Mouse (Mus musculus) limb, embryonic 11.5 days (tissue): Measurements from ENCODE around the gene L3mbtl2. TPM values are rescaled to one million over a fixed set of nuclear protein-coding genes. Genes with fewer than 3 reads are reported as not detected.

ENCODE experiments used
- ATAC-seq: fragments of 200-750 bp; cut with Nextera tagmentation; 2 replicates; pipeline ENCODE4 v1.8.0; 2017; ENCODE audit warnings: low read depth; ENCODE audit not compliant: insufficient number of reproducible peaks, low FRiP score, low TSS enrichment
- DNase-seq: peaks from one replicate; pipeline ENCODE4 v3.0.0-alpha.2; 2015; ENCODE audit warnings: low spot score
- H3K27ac ChIP-seq: fragments of 300-500 bp; sonication (generic); replicated peaks from 2 replicates; pipeline ENCODE4 v1.5.1; 2014; ENCODE audit warnings: low read depth, mild to moderate bottlenecking, low read length
- H3K27me3 ChIP-seq: fragments of 300-500 bp; sonication (generic); 2 replicates; pipeline ENCODE4 v1.6.1; 2014; ENCODE audit warnings: mild to moderate bottlenecking, low read length, mixed read lengths; ENCODE audit not compliant: control insufficient read depth, insufficient read depth
- H3K36me3 ChIP-seq: fragments of 300-500 bp; sonication (generic); 2 replicates; pipeline ENCODE4 v1.6.1; 2014; ENCODE audit warnings: mild to moderate bottlenecking, low read length, moderate library complexity, mixed read lengths; ENCODE audit not compliant: control insufficient read depth, insufficient read depth
- H3K4me1 ChIP-seq: fragments of 300-500 bp; sonication (generic); 2 replicates; pipeline ENCODE4 v1.6.1; 2014; ENCODE audit warnings: low read length, mixed read lengths; ENCODE audit not compliant: control insufficient read depth, insufficient read depth
- H3K4me2 ChIP-seq: fragments of 300-500 bp; sonication (generic); 2 replicates; pipeline ENCODE4 v1.6.1; 2014; ENCODE audit warnings: low read depth, mild to moderate bottlenecking, moderate library complexity; ENCODE audit not compliant: severe bottlenecking
- H3K4me3 ChIP-seq: fragments of 300-500 bp; sonication (generic); 2 replicates; pipeline ENCODE4 v1.5.1; 2014; ENCODE audit warnings: low read depth, low read length
- H3K9ac ChIP-seq: fragments of 300-500 bp; sonication (generic); 2 replicates; pipeline ENCODE4 v1.6.1; 2014; ENCODE audit warnings: mild to moderate bottlenecking, low read length
- H3K9me3 ChIP-seq: fragments of 300-500 bp; sonication (generic); 2 replicates; pipeline ENCODE4 v1.6.1; 2016; ENCODE audit warnings: low read length; ENCODE audit not compliant: control insufficient read depth
- WGBS: fragments of 180-500 bp; shearing (Covaris S2); extraction: QIAGEN DNeasy Blood & Tissue Kit; methylation state at CpG from one replicate; pipeline ENCODE4 v1.1.7; 2014; 5-methylcytosine and 5-hydroxymethylcytosine counted together
- polyA plus RNA-seq: library from polyadenylated mRNA; unstranded; fragments of >200 nt; fragmentation: Nextera tagmentation; extraction: Ambion mirVana; gene quantifications from 2 replicates; pipeline ENCODE4 v1.2.1, GENCODE M21; 2014

L3mbtl2 gene
- polyA plus RNA-seq, 1 experiment from 2014 or later: 24.2 TPM

DNA sequence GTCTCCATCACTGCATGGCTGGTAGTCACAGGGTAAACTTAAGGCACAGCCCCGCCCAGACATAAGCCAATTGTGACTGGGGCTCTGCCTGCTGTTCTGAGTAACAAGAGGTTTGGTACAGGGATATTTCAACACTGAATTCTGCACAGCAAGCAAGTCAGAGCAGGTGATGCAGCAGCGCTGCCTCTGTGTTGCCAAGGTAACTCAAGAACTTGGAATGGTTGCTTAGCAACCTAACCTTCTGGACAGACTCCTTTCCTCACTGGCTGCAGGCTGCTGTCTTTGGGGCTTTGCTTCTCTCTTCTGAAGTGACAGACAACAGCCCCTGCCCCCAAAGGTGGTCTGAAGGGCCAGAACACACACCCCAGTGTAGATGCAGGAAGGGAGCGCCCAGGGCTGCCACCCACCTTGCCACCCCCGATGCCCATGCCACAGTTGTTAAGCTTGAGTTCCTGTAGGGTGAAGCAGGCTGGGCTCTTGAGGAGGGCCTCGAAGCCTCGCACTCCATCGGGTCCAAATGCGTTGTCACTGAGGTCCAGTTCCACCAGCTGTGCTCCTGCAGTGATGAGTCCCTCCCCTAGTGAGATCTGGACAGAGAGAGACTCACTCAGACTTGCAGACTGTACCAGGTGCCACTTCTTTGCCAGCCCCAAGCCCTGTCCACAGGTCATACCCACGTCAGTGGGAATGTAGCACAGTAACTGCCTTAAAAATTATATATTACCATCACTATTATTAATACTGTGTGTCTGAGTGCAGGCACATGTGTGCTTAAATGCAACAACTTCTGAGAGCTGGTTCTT lies 54.8 kb downstream of the L3mbtl2 start:
- no peaks in the 10 kb centered on the region for H3K27me3 ChIP-seq

DNA sequence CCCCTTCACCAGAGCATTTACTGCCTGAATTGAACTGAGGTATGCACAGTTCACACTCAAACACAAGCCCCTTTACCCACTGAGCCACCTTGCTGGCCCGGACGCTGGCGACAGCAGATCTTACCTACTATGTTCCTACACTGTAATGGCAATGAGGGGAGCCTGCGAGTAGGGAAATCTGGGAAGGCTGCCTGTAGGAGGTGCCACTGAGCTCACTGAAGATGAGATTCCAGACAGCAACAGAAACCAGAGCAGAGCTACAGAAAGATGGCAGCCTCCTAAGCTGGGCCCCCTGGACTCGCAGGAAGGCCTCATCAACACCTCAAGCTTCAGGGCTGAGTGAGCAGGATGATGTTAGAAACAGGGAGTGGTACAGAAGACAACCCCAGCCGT lies 55.4 kb downstream of the L3mbtl2 start:
- Histone ChIP-seq H3K9me3 (no peaks in the 10 kb centered on the region), H3K27ac (no peak overlapping the region), H3K4me3 (no peak overlapping the region), H3K27me3 (no peaks in the 10 kb centered on the region), H3K4me1 (no peaks in the 10 kb centered on the region), H3K4me2 (no peak overlapping the region), H3K9ac (no peak overlapping the region), H3K36me3 (peaks cover 50% of the 10 kb centered on the region)
- 88% methylated on average over 6 of the region's 6 CpGs for WGBS
- ATAC-seq (no peak), DNase-seq (no peak)

More for the DNA sequence above, 54.8 kb downstream of the L3mbtl2 start:
- Histone ChIP-seq H3K27ac (no peak overlapping the region), H3K4me2 (no peak overlapping the region), H3K9ac (no peak overlapping the region), H3K4me3 (no peak overlapping the region), H3K4me1 (no peaks in the 10 kb centered on the region), H3K9me3 (no peaks in the 10 kb centered on the region), H3K36me3 (peaks cover 48% of the 10 kb centered on the region)
- 93% methylated on average over 9 of the region's 9 CpGs for WGBS
- ATAC-seq: no peak
- DNase-seq: no peak

DNA sequence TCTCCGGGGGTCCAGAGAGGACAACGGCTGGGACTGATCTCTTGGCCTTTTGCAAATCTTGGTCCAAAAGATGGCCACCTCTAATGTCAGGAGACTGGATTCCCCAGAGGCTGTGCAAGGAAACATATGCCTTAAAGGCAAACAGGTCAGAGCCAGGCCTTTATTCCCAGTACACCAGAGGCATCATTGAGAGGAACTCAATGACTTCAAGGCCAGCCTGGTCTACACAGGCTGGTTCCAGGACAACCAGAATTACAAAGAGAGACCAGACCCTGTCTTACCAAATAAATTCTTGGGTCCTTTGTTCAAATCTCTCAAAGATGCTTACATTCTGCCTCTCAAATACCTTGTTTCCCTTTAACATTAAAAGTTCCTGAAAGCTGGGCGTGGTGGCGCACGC lies 58.7 kb downstream of the L3mbtl2 start:
- H3K27ac ChIP-seq: no peak overlapping the region
- no peak overlapping the region for H3K4me3 ChIP-seq
- peaks cover 33% of the 10 kb centered on the region for H3K36me3 ChIP-seq
- no peaks in the 10 kb centered on the region for H3K9me3 ChIP-seq
- no peaks in the 10 kb centered on the region for H3K27me3 ChIP-seq
- WGBS: 95% methylated on average over 5 of the region's 5 CpGs
- ATAC-seq (no peak), DNase-seq (no peak)
- no peak overlapping the region for H3K4me2 ChIP-seq
- H3K9ac ChIP-seq: no peak overlapping the region; the same call in 1 of the 2 replicates
- H3K4me1 ChIP-seq: no peaks in the 10 kb centered on the region

DNA sequence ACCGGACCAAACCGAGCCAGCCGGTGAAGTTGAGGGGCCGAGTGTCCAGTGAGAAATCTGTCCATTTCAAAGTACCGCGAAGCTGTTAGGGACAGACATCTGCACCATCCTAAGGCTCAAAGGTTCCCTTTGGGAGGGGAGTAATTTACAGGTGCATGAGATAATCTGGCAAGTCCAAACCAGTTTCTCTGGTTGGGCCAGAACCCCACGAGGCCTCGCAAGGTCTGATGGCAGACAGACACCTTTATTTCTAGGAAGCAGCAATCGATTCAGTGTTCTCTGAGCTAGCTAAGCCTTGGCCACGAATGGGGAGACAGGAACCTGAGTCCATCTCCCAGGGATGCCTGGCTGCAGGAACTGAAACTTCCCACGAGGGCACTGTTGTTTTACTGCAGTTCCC lies 60.0 kb downstream of the L3mbtl2 start:
- Histone ChIP-seq H3K9ac (no peak overlapping the region), H3K4me2 (no peak overlapping the region), H3K27ac (no peak overlapping the region), H3K4me1 (peaks cover 4% of the 10 kb centered on the region; the same call in 1 of the 2 replicates), H3K4me3 (no peak overlapping the region), H3K27me3 (no peaks in the 10 kb centered on the region), H3K9me3 (no peaks in the 10 kb centered on the region), H3K36me3 (peaks cover 27% of the 10 kb centered on the region)
- no peak for ATAC-seq
- 92% methylated on average over 11 of the region's 11 CpGs for WGBS
- DNase-seq: no peak

DNA sequence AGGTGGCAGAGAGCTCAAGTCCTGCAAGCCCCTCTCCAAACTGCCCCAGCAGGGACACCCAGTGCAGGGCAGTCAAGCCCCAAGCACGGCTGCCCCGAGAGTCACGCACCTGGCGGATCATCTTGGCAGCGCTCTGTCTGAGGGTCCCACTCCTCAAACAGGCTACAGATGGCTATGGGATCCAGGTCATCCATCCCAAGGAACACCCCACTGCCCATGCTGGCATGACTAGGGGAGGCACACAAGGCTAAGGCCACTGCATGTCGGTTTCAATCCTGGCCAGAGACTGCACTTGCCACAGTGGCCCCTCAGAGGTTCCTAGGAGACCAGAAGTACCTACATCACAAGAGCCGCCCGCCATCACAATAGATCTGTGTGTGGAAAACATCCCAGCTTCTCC lies 62.3 kb downstream of the L3mbtl2 start:
- Histone ChIP-seq H3K36me3 (peaks cover 16% of the 10 kb centered on the region; the same call in 1 of the 2 replicates), H3K27ac (no peak overlapping the region), H3K27me3 (no peaks in the 10 kb centered on the region), H3K9ac (no peak overlapping the region), H3K4me2 (no peak overlapping the region), H3K4me1 (peaks cover 7% of the 10 kb centered on the region; the same call in 1 of the 2 replicates), H3K4me3 (no peak overlapping the region), H3K9me3 (no peaks in the 10 kb centered on the region)
- WGBS: 99% methylated on average over 8 of the region's 8 CpGs
- DNase-seq (no peak), ATAC-seq (no peak)

DNA sequence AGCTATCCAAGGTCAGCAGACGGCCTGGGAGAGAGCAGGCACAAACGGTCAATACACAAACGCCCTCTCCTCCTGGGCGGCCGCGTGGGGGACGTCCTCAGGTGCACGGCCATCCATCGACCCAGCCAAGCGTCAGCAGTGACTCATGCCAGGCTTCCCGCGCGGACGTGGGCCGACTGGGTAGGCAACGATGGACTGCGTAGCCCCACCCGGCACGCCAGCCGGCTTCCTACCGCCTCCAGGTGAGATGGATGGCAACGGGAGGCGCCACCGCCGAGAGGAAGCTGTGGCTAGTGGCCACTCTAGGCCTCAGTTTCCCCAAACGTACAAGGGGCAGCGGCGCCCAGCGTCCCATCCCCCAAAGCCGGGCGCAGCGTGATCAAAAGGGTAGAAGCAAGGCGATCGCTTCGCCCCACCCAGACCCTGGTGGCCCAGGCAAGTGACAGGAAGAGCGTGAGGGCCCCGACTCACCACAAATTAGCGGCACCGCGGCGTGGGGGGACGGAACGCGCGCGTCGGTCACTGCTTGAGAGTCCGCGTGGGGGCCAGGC lies 65.6 kb downstream of the L3mbtl2 start:
- Histone ChIP-seq H3K9me3 (no peaks in the 10 kb centered on the region), H3K4me1 (peaks cover 7% of the 10 kb centered on the region; the same call in 1 of the 2 replicates), H3K9ac (peak overlapping the region; percentile 93), H3K36me3 (peaks cover 2% of the 10 kb centered on the region; the same call in 1 of the 2 replicates), H3K27me3 (no peaks in the 10 kb centered on the region), H3K4me2 (peak overlapping the region; percentile 85), H3K27ac (peak overlapping the region; percentile 21; the same call in 1 of the 2 replicates), H3K4me3 (peak overlapping the region; percentile 100)
- ATAC-seq: no peak
- WGBS: under 1% methylated on average over 48 of the region's 49 CpGs
- DNase-seq: peak; percentile 35

DNA sequence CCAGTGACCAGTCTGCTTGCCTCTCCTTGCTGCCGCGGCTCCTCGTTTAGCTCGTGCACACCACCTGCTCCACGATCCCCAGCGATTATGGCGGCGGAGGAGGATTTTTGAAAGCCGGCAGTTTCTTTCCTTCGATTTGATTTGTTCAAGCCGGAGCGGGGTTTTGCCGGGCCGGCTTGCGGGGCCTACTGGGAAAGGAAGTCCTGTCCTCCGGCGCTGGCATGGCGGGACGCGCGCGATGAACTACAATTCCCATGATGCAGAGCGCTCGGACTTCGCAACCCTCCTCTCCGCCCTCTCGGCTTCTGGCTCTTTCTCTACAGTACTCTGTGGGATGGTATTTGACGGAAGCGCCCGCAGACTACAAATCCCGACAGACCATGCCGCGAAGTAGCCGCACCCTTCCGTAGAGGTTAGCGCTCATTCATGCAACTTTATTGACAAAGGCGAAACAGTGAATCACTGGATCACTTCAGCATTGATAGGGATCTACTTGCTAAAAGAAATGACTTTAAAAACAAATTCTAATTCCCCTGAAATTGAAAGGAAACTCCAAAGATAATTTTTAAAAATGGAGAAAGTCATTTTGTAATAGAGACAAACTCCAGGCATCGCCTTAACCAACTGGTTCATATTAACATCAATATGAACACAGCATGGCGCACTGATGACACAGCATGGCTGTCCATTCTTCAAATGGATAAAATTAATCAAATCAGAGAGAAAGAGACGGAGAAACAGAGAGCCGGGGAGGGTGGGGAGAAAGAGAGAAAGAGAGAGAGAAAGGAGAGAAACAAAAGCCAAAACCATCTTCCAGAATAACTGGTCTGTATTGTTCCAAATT lies 66.3 kb downstream of the L3mbtl2 start:
- Histone ChIP-seq H3K4me2 (peak overlapping the region; percentile 85), H3K27me3 (no peaks in the 10 kb centered on the region), H3K36me3 (peaks cover 2% of the 10 kb centered on the region; the same call in 1 of the 2 replicates), H3K4me1 (peaks cover 7% of the 10 kb centered on the region; the same call in 1 of the 2 replicates), H3K4me3 (peak overlapping the region; percentile 100), H3K27ac (peak overlapping the region; percentile 21; the same call in 1 of the 2 replicates), H3K9me3 (no peaks in the 10 kb centered on the region), H3K9ac (peak overlapping the region; percentile 93)
- 5% methylated on average over 41 of the region's 41 CpGs for WGBS
- peak; percentile 98 for ATAC-seq
- DNase-seq: peak; percentile 98

DNA sequence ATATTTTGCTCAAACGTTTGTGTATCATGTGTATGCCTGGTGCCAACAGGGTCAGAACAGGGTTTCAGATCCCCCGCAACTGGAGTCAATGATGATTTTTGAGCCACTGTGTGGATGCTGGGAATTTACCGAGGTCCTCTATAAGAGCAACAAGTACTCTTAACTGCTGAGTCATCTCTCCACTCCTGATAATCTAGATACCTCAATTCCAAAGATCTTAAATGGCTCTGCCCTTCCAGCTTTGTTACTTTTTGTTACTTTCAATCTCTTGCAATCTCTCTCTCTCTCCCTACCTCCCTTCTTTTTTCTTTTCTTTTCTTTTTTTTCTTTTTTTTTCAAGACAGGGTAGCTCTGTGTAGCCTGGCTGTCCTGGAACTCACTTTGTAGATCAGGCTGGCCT lies 71.4 kb downstream of the L3mbtl2 start:
- 61% methylated on average over 3 of the region's 3 CpGs for WGBS
- no peak for ATAC-seq
- Histone ChIP-seq H3K36me3 (no peaks in the 10 kb centered on the region), H3K27ac (no peak overlapping the region), H3K4me2 (no peak overlapping the region), H3K4me3 (no peak overlapping the region), H3K4me1 (no peaks in the 10 kb centered on the region), H3K9me3 (no peaks in the 10 kb centered on the region), H3K9ac (no peak overlapping the region), H3K27me3 (no peaks in the 10 kb centered on the region)
- no peak for DNase-seq
